Mouse (Mus musculus) kidney, embryonic 16.5 days (tissue): ENCODE results near the gene Tssk4. TPM values are rescaled to one million over a fixed set of nuclear protein-coding genes. Genes with fewer than 3 reads are reported as not detected.

Experiments
- polyA plus RNA-seq: library from polyadenylated mRNA; unstranded; fragments of >200 nt; fragmentation: Nextera tagmentation; extraction: Ambion mirVana; gene quantifications from 2 replicates; pipeline ENCODE4 v1.2.1, GENCODE M21; 2015

The Tssk4 gene
- polyA plus RNA-seq, 1 experiment from 2014 or later = 1.1 TPM

Other genes with a start within 250 kb of the Tssk4 start
- 147 and 157 TPM in 2 replicates for gene Dhrs4, start 171.4 kb upstream of the Tssk4 start, polyA plus RNA-seq
- 2.5 and 3.0 TPM in 2 replicates for gene Carmil3, start 159.5 kb upstream of the Tssk4 start, polyA plus RNA-seq
- 0.21 and 0.46 TPM in 2 replicates for gene Cpne6, start 139.7 kb upstream of the Tssk4 start, polyA plus RNA-seq
- not detected in 2 replicates for gene Nrl, start 125.2 kb upstream of the Tssk4 start, polyA plus RNA-seq
- 64.2 and 66.0 TPM in 2 replicates for gene Pck2, start 109.9 kb upstream of the Tssk4 start, polyA plus RNA-seq
- gene Dcaf11, start 90.2 kb upstream of the Tssk4 start, polyA plus RNA-seq = 117 TPM in 2 replicates
- gene A730061H03Rik, start 89.8 kb upstream of the Tssk4 start, polyA plus RNA-seq = 1.2 and 1.6 TPM in 2 replicates
- gene Fitm1, start 74.6 kb upstream of the Tssk4 start, polyA plus RNA-seq = 4.5 and 4.6 TPM in 2 replicates
- 156 and 168 TPM in 2 replicates for gene Psme1, start 72.1 kb upstream of the Tssk4 start, polyA plus RNA-seq
- 9.3 and 9.5 TPM in 2 replicates for gene Emc9, start 64.9 kb upstream of the Tssk4 start, polyA plus RNA-seq
- 207 and 226 TPM in 2 replicates for gene Psme2, start 59.1 kb upstream of the Tssk4 start, polyA plus RNA-seq
- gene Rnf31, start 58.5 kb upstream of the Tssk4 start, polyA plus RNA-seq = 21.3 and 26.2 TPM in 2 replicates
- 16.8 and 17.7 TPM in 2 replicates for gene Irf9, start 46.6 kb upstream of the Tssk4 start, polyA plus RNA-seq
- 23.0 and 24.2 TPM in 2 replicates for gene Rec8, start 32.1 kb upstream of the Tssk4 start, polyA plus RNA-seq
- 120 and 130 TPM in 2 replicates for gene Ipo4, start 14.2 kb upstream of the Tssk4 start, polyA plus RNA-seq
- 1.5 and 1.6 TPM in 2 replicates for gene Gm49378, start 12.3 kb upstream of the Tssk4 start, polyA plus RNA-seq
- 137 and 139 TPM in 2 replicates for gene Tm9sf1, start 6.4 kb upstream of the Tssk4 start, polyA plus RNA-seq
- 59.8 and 61.0 TPM in 2 replicates for gene Mdp1, start 10.3 kb downstream of the Tssk4 start, polyA plus RNA-seq
- gene Gmpr2, start 21.8 kb downstream of the Tssk4 start, polyA plus RNA-seq = 74.1 and 74.2 TPM in 2 replicates
- gene Nedd8, start 21.9 kb downstream of the Tssk4 start, polyA plus RNA-seq = 514 and 521 TPM in 2 replicates
- 43.9 and 44.5 TPM in 2 replicates for gene Tinf2, start 31.6 kb downstream of the Tssk4 start, polyA plus RNA-seq
- gene Tgm1, start 63.7 kb downstream of the Tssk4 start, polyA plus RNA-seq = 2.9 and 3.0 TPM in 2 replicates
- 43.3 and 46.2 TPM in 2 replicates for gene Rabggta, start 72.1 kb downstream of the Tssk4 start, polyA plus RNA-seq
- 112 and 119 TPM in 2 replicates for gene Dhrs1, start 95.5 kb downstream of the Tssk4 start, polyA plus RNA-seq
- gene Nop9, start 95.5 kb downstream of the Tssk4 start, polyA plus RNA-seq = 40.6 and 41.9 TPM in 2 replicates
- gene Cideb, start 108.3 kb downstream of the Tssk4 start, polyA plus RNA-seq = 21.1 and 21.3 TPM in 2 replicates
- gene Ltb4r2, start 111.2 kb downstream of the Tssk4 start, polyA plus RNA-seq = 0.41 and 0.45 TPM in 2 replicates
- 0.54 and 0.92 TPM in 2 replicates for gene Ltb4r1, start 115.8 kb downstream of the Tssk4 start, polyA plus RNA-seq
- 16.7 and 19.7 TPM in 2 replicates for gene Adcy4, start 133.9 kb downstream of the Tssk4 start, polyA plus RNA-seq
- 39.3 and 43.4 TPM in 2 replicates for gene Ripk3, start 138.7 kb downstream of the Tssk4 start, polyA plus RNA-seq
- gene Nfatc4, start 173.0 kb downstream of the Tssk4 start, polyA plus RNA-seq = 38.2 and 38.7 TPM in 2 replicates
- 22.5 and 25.1 TPM in 2 replicates for gene Nynrin, start 203.8 kb downstream of the Tssk4 start, polyA plus RNA-seq
- gene Cbln3, start 234.2 kb downstream of the Tssk4 start, polyA plus RNA-seq = 0.42 and 0.74 TPM in 2 replicates
- 18.7 and 19.3 TPM in 2 replicates for gene Khnyn, start 234.8 kb downstream of the Tssk4 start, polyA plus RNA-seq